Comparison of ENCODE assay signal across 8 mouse cellular contexts in genomic region chr6:134984748-134985147, GRCm38 (mm10). TPM values are rescaled to one million over a fixed set of nuclear protein-coding genes. Genes with fewer than 3 reads are reported as not detected.
DNase-seq lines count a peak whose midpoint lies in the region; ATAC-seq lines count a peak whose summit lies in the region.

No protein-coding gene starts in this region.

- no peak overlapping the region; the same call in 1 of the 2 replicates for H3K4me3 ChIP-seq in intestine, embryonic 16.5 days (ENCODE audit: low read length)

- ATAC-seq in intestine, embryonic 16.5 days, result peak; percentile 70

- H3K36me3 ChIP-seq in intestine, embryonic 16.5 days (ENCODE audit: control insufficient read depth, insufficient read depth, low read length), result no peaks in the 10 kb centered on the region

- H3K27me3 ChIP-seq in intestine, embryonic 16.5 days (replicated peaks; ENCODE audit: control insufficient read depth, insufficient read depth, low read length), result no peaks in the 10 kb centered on the region

- WGBS in intestine, embryonic 16.5 days, result 66% methylated on average over 3 of the region's 3 CpGs

- H3K27ac ChIP-seq in intestine, embryonic 16.5 days (ENCODE audit: low read length), result no peak overlapping the region

- peaks cover 5% of the 10 kb centered on the region; the same call in 1 of the 2 replicates for H3K4me1 ChIP-seq in intestine, embryonic 16.5 days (ENCODE audit: control insufficient read depth, insufficient read depth, low read length)

- peak; percentile 69 for DNase-seq in embryo, embryonic 10 days (ENCODE audit: low spot score)
- no peak for DNase-seq in embryo, embryonic 9.5 days (ENCODE audit: extremely low spot score)
- DNase-seq in A20 (ENCODE audit: low read depth, low spot score), result peak; percentile 51
- DNase-seq in cerebellum, postnatal 14 days, result peak; percentile 48 to 60
- DNase-seq in lung, postnatal 25 days (ENCODE audit: low spot score), result peak; percentile 24
- DNase-seq in right cerebral cortex, postnatal 25 days, result no peak
- no peak for DNase-seq in gastrocnemius, postnatal 25 days

- H3K9ac ChIP-seq in intestine, embryonic 16.5 days (ENCODE audit: low read depth, low read length), result no peak overlapping the region

- no peaks in the 10 kb centered on the region for H3K9me3 ChIP-seq in intestine, embryonic 16.5 days (ENCODE audit: control insufficient read depth, low read length)

- no peak overlapping the region for H3K4me2 ChIP-seq in intestine, embryonic 16.5 days (ENCODE audit: low read depth, low read length)

RNA-seq across cellular contexts. Expression of gene Apold1, which starts 3.2 kb away (rescaled TPM):
- polyA plus RNA-seq in intestine, embryonic 16.5 days (2015; fragmentation: Nextera tagmentation; extraction: Ambion mirVana), result 2.8 and 3.5 TPM in 2 replicates
- total RNA-seq in gastrocnemius, postnatal 25 days (2021), result 1 to 10 TPM; 1.4 to 1.9 TPM

RNA-seq across cellular contexts. Expression of gene Ddx47, which starts 26.7 kb away (rescaled TPM):
- 82.3 and 95.1 TPM in 2 replicates for polyA plus RNA-seq in intestine, embryonic 16.5 days (2015; fragmentation: Nextera tagmentation; extraction: Ambion mirVana)
- total RNA-seq in gastrocnemius, postnatal 25 days (2021), result 10 to 100 TPM; 26.1 to 26.4 TPM

Comparison
In these comparisons a context has a peak if more than half of its experiments do, and no peak if none do; other contexts are left out.
1. DNase-seq: peak in embryo, embryonic 10 days (single experiment), A20 (single experiment), cerebellum, postnatal 14 days (2 of 2) and lung, postnatal 25 days (single experiment); none in embryo, embryonic 9.5 days (single experiment), right cerebral cortex, postnatal 25 days (single experiment) and gastrocnemius, postnatal 25 days (single experiment).